Mouse (Mus musculus) midbrain, embryonic 13.5 days (tissue): ENCODE results near the gene Slc4a10. TPM values are rescaled to one million over a fixed set of nuclear protein-coding genes. Genes with fewer than 3 reads are reported as not detected.
"Not testable (repeated sequence)": the region's sequence is repeated elsewhere in the genome, so short reads cannot be mapped to it uniquely, and the experiment has no call there.

ENCODE experiments used
- ATAC-seq: fragments of 200-750 bp; cut with Nextera tagmentation; 2 replicates; pipeline ENCODE4 v1.8.0; 2017; ENCODE audit warnings: mild to moderate bottlenecking, moderate TSS enrichment, moderate library complexity
- H3K27ac ChIP-seq: fragments of 300-500 bp; sonication (generic); 2 replicates; pipeline ENCODE4 v1.5.1; 2015; ENCODE audit warnings: inconsistent platforms, mild to moderate bottlenecking, moderate library complexity
- H3K27me3 ChIP-seq: fragments of 300-500 bp; sonication (generic); 2 replicates; pipeline ENCODE4 v1.6.1; 2015; ENCODE audit warnings: mild to moderate bottlenecking, inconsistent platforms
- H3K36me3 ChIP-seq: fragments of 300-500 bp; sonication (generic); 2 replicates; pipeline ENCODE4 v1.6.1; 2015; ENCODE audit warnings: mild to moderate bottlenecking, inconsistent platforms
- H3K4me1 ChIP-seq: fragments of 300-500 bp; sonication (generic); replicated peaks from 2 replicates; pipeline ENCODE4 v1.6.1; 2015; ENCODE audit warnings: inconsistent platforms
- H3K4me2 ChIP-seq: fragments of 300-500 bp; sonication (generic); replicated peaks from 2 replicates; pipeline ENCODE4 v1.6.1; 2015; ENCODE audit warnings: moderate library complexity, mild to moderate bottlenecking, inconsistent platforms
- H3K4me3 ChIP-seq: fragments of 300-500 bp; sonication (generic); replicated peaks from 2 replicates; pipeline ENCODE4 v1.5.1; 2015; ENCODE audit warnings: mild to moderate bottlenecking, inconsistent platforms
- H3K9ac ChIP-seq: fragments of 300-500 bp; sonication (generic); replicated peaks from 2 replicates; pipeline ENCODE4 v1.6.1; 2015; ENCODE audit warnings: mild to moderate bottlenecking, inconsistent platforms
- H3K9me3 ChIP-seq: fragments of 300-500 bp; sonication (generic); 2 replicates; pipeline ENCODE4 v1.6.1; 2016; ENCODE audit warnings: mild to moderate bottlenecking, inconsistent platforms
- WGBS: fragments of 180-500 bp; shearing (Covaris S2); methylation state at CpG from one replicate; pipeline ENCODE4 v1.1.7; 2015; 5-methylcytosine and 5-hydroxymethylcytosine counted together
- polyA plus RNA-seq: library from polyadenylated mRNA; unstranded; fragments of >200 nt; fragmentation: Nextera tagmentation; extraction: Ambion mirVana; gene quantifications from 2 replicates; pipeline ENCODE4 v1.2.1, GENCODE M21; 2015

Gene Slc4a10
- 7.5 and 8.9 TPM in 2 replicates for polyA plus RNA-seq

GRCm38 (mm10) chr2:62046421-62046845, at the start of gene Slc4a10:
Gene Slc4a10 (plus strand): TSS chr2:62046462.
- H3K9ac ChIP-seq, result peak within 1 kb of the TSS; percentile 76
- H3K9me3 ChIP-seq, result no peaks in the 10 kb centered on the region
- peak within 1 kb of the TSS; percentile 93 for H3K27ac ChIP-seq
- peak; percentile 87 for ATAC-seq
- peak within 1 kb of the TSS; percentile 56 for H3K4me3 ChIP-seq
- WGBS, result 14% methylated on average over 10 of the region's 10 CpGs
- peak within 1 kb of the TSS; percentile 70 for H3K4me2 ChIP-seq
- H3K36me3 ChIP-seq, result no peaks in the 10 kb centered on the region
- H3K27me3 ChIP-seq, result no peaks in the 10 kb centered on the region
- no peaks in the 10 kb centered on the region; the same call in 1 of the 2 replicates for H3K4me1 ChIP-seq

- ATAC-seq, result not testable (repeated sequence)
- 86% methylated on average over 6 of the region's 6 CpGs for WGBS
Observed at GRCm38 (mm10) chr2:62001251-62001650, 45.0 kb upstream of the Slc4a10 start.

GRCm38 (mm10) chr2:62018209-62018608, 28.1 kb upstream of the Slc4a10 start:
- H3K4me1 ChIP-seq, result no peaks in the 10 kb centered on the region
- no peak overlapping the region for H3K4me2 ChIP-seq
- ATAC-seq, result no peak
- H3K9ac ChIP-seq, result no peak overlapping the region
- H3K27ac ChIP-seq, result no peak overlapping the region
- H3K36me3 ChIP-seq, result no peaks in the 10 kb centered on the region
- no peaks in the 10 kb centered on the region for H3K9me3 ChIP-seq
- H3K27me3 ChIP-seq, result no peaks in the 10 kb centered on the region
- WGBS, result 57% methylated on average over 3 of the region's 3 CpGs
- no peak overlapping the region for H3K4me3 ChIP-seq

More at GRCm38 (mm10) chr2:62001251-62001650, 45.0 kb upstream of the Slc4a10 start:
- H3K4me2 ChIP-seq, H3K9me3 ChIP-seq, H3K9ac ChIP-seq, H3K4me1 ChIP-seq, H3K36me3 ChIP-seq, H3K4me3 ChIP-seq, H3K27ac ChIP-seq, H3K27me3 ChIP-seq: not testable (repeated sequence)

- Histone ChIP-seq H3K36me3 (no peaks in the 10 kb centered on the region), H3K4me2 (peak overlapping the region; percentile 70), H3K4me3 (peak overlapping the region; percentile 56), H3K4me1 (no peaks in the 10 kb centered on the region; the same call in 1 of the 2 replicates), H3K27ac (peak overlapping the region; percentile 93), H3K27me3 (no peaks in the 10 kb centered on the region), H3K9ac (peak overlapping the region; percentile 76), H3K9me3 (no peaks in the 10 kb centered on the region)
- peak; percentile 18 for ATAC-seq
- 7% methylated on average over 10 of the region's 10 CpGs for WGBS
Observed at GRCm38 (mm10) chr2:62046861-62047503, 720 bp downstream of the Slc4a10 start.

GRCm38 (mm10) chr2:62047504-62048005, 1.3 kb downstream of the Slc4a10 start:
- ATAC-seq, result peak; percentile 95
- no peaks in the 10 kb centered on the region; the same call in 1 of the 2 replicates for H3K4me1 ChIP-seq
- no peaks in the 10 kb centered on the region for H3K9me3 ChIP-seq
- H3K27me3 ChIP-seq, result no peaks in the 10 kb centered on the region
- under 1% methylated on average over 14 of the region's 14 CpGs for WGBS
- H3K4me3 ChIP-seq, result peak overlapping the region; percentile 56
- peak overlapping the region; percentile 70 for H3K4me2 ChIP-seq
- H3K27ac ChIP-seq, result peak overlapping the region; percentile 93
- no peaks in the 10 kb centered on the region for H3K36me3 ChIP-seq
- peak overlapping the region; percentile 76 for H3K9ac ChIP-seq

- peak overlapping the region; percentile 93 for H3K27ac ChIP-seq
- no peaks in the 10 kb centered on the region; the same call in 1 of the 2 replicates for H3K4me1 ChIP-seq
- H3K36me3 ChIP-seq, result no peaks in the 10 kb centered on the region
- H3K9ac ChIP-seq, result peak overlapping the region; percentile 76
- H3K27me3 ChIP-seq, result no peaks in the 10 kb centered on the region
- peak overlapping the region; percentile 56 for H3K4me3 ChIP-seq
- peak; percentile 63 for ATAC-seq
- H3K4me2 ChIP-seq, result peak overlapping the region; percentile 70
- no peaks in the 10 kb centered on the region for H3K9me3 ChIP-seq
- 5% methylated on average over 3 of the region's 3 CpGs for WGBS
Observed at GRCm38 (mm10) chr2:62048116-62048515, 1.9 kb downstream of the Slc4a10 start.

- no peak overlapping the region for H3K9ac ChIP-seq
Observed at GRCm38 (mm10) chr2:62076512-62076911, 30.2 kb downstream of the Slc4a10 start.

GRCm38 (mm10) chr2:62087566-62087965, 41.3 kb downstream of the Slc4a10 start:
- H3K36me3 ChIP-seq, result no peaks in the 10 kb centered on the region
- no peak overlapping the region for H3K27ac ChIP-seq
- H3K9me3 ChIP-seq, result no peaks in the 10 kb centered on the region
- 71% methylated on average over 3 of the region's 3 CpGs for WGBS
- no peak overlapping the region for H3K9ac ChIP-seq
- H3K27me3 ChIP-seq, result no peaks in the 10 kb centered on the region
- H3K4me1 ChIP-seq, result 0 out of 2 replicates have a peak, but pooled peaks cover 2% of the 10 kb centered on the region
- ATAC-seq, result no peak
- no peak overlapping the region for H3K4me3 ChIP-seq
- H3K4me2 ChIP-seq, result no peak overlapping the region

More at GRCm38 (mm10) chr2:62076512-62076911, 30.2 kb downstream of the Slc4a10 start:
- H3K4me1 ChIP-seq, result no peaks in the 10 kb centered on the region
- no peak overlapping the region for H3K4me2 ChIP-seq
- no peaks in the 10 kb centered on the region for H3K27me3 ChIP-seq
- no peaks in the 10 kb centered on the region for H3K36me3 ChIP-seq
- no peaks in the 10 kb centered on the region for H3K9me3 ChIP-seq
- no peak for ATAC-seq
- H3K27ac ChIP-seq, result no peak overlapping the region
- H3K4me3 ChIP-seq, result no peak overlapping the region

- H3K9me3 ChIP-seq, result no peaks in the 10 kb centered on the region
- no peaks in the 10 kb centered on the region for H3K27me3 ChIP-seq
- H3K4me1 ChIP-seq, result 0 out of 2 replicates have a peak, but pooled peaks cover 2% of the 10 kb centered on the region
- H3K4me3 ChIP-seq, result no peak overlapping the region
- H3K9ac ChIP-seq, result no peak overlapping the region
- ATAC-seq, result peak; percentile 70; the same call in 1 of the 2 replicates
- no peaks in the 10 kb centered on the region for H3K36me3 ChIP-seq
- peak overlapping the region; percentile 32; the same call in 1 of the 2 replicates for H3K4me2 ChIP-seq
- WGBS, result 41% methylated on average over 8 of the region's 8 CpGs
- H3K27ac ChIP-seq, result no peak overlapping the region
Observed at GRCm38 (mm10) chr2:62088715-62089114, 42.5 kb downstream of the Slc4a10 start.

- H3K27me3 ChIP-seq, result no peaks in the 10 kb centered on the region
- H3K9ac ChIP-seq, result no peak overlapping the region
- no peak overlapping the region for H3K27ac ChIP-seq
- H3K4me2 ChIP-seq, result 0 out of 2 replicates have a peak overlapping the region, but pooled peaks have one; percentile 21
- WGBS, result 47% methylated on average over 9 of the region's 9 CpGs
- no peaks in the 10 kb centered on the region for H3K9me3 ChIP-seq
- no peaks in the 10 kb centered on the region for H3K36me3 ChIP-seq
- no peak overlapping the region for H3K4me3 ChIP-seq
- ATAC-seq, result peak; percentile 88
- H3K4me1 ChIP-seq, result 0 out of 2 replicates have a peak, but pooled peaks cover 2% of the 10 kb centered on the region
Observed at GRCm38 (mm10) chr2:62089208-62089607, 42.9 kb downstream of the Slc4a10 start.

GRCm38 (mm10) chr2:62100526-62100925, 54.3 kb downstream of the Slc4a10 start:
- 97% methylated on average over 1 of the region's 1 CpGs for WGBS
- Histone ChIP-seq H3K27ac (no peak overlapping the region), H3K9me3 (no peaks in the 10 kb centered on the region), H3K27me3 (no peaks in the 10 kb centered on the region), H3K4me3 (no peak overlapping the region), H3K9ac (no peak overlapping the region), H3K4me1 (no peaks in the 10 kb centered on the region), H3K4me2 (no peak overlapping the region), H3K36me3 (no peaks in the 10 kb centered on the region)
- ATAC-seq, result no peak

- no peak overlapping the region for H3K9ac ChIP-seq
- WGBS, result 82% methylated on average over 4 of the region's 4 CpGs
- no peak overlapping the region for H3K4me3 ChIP-seq
- H3K27me3 ChIP-seq, result no peaks in the 10 kb centered on the region
- no peaks in the 10 kb centered on the region for H3K9me3 ChIP-seq
- no peak overlapping the region for H3K4me2 ChIP-seq
- H3K27ac ChIP-seq, result no peak overlapping the region
- H3K4me1 ChIP-seq, result no peaks in the 10 kb centered on the region
- no peaks in the 10 kb centered on the region for H3K36me3 ChIP-seq
- no peak for ATAC-seq
Observed at GRCm38 (mm10) chr2:62115346-62115745, 69.1 kb downstream of the Slc4a10 start.
